Mouse (Mus musculus) brain, embryonic 14.5 days (tissue): ENCODE results near the gene Ddc.

Source experiments
- CTCF ChIP-seq: fragments of 200-500 bp; IDR thresholded peaks from 2 replicates; pipeline ENCODE4 v1.5.1; 2012; ENCODE audit warnings: inconsistent platforms, mild to moderate bottlenecking, moderate library complexity, borderline replicate concordance; ENCODE audit not compliant: insufficient read depth, insufficient read length; ENCODE audit errors: extremely low read depth
- POLR2A ChIP-seq: fragments of 200-500 bp; IDR thresholded peaks from 2 replicates; pipeline ENCODE4 v1.6.1; 2012; ENCODE audit warnings: mild to moderate bottlenecking, inconsistent platforms, borderline replicate concordance; ENCODE audit not compliant: poor library complexity, insufficient read depth, insufficient read length, severe bottlenecking; ENCODE audit errors: extremely low read depth

GRCm38 (mm10) chr11:11781728-11782127 lies 116.2 kb downstream of the Ddc start:
- TF ChIP-seq CTCF (no peak), POLR2A (no peak)
